Mouse (Mus musculus) bone marrow macrophage, adult 2 months (primary cell): Measurements from ENCODE around the gene Zfp628. TPM values are rescaled to one million over a fixed set of nuclear protein-coding genes. Genes with fewer than 3 reads are reported as not detected.
A peak's percentile ranks its signal among the peaks of the same experiment; 100 is the strongest.

Experiments
- H3K27ac ChIP-seq: 2 replicates; pipeline ENCODE4 v1.5.1; 2012; ENCODE audit warnings: low read depth, low read length; ENCODE audit not compliant: insufficient read depth
- H3K4me1 ChIP-seq: 2 replicates; pipeline ENCODE4 v1.6.1; 2012; ENCODE audit warnings: low read length; ENCODE audit not compliant: control insufficient read depth, insufficient read depth
- H3K4me3 ChIP-seq: 2 replicates; pipeline ENCODE4 v1.5.1; 2012; ENCODE audit warnings: mild to moderate bottlenecking, low read length, moderate library complexity; ENCODE audit not compliant: insufficient read depth
- CTCF ChIP-seq: IDR thresholded peaks from 2 replicates; pipeline ENCODE4 v1.5.1; 2012; ENCODE audit warnings: low read depth, mild to moderate bottlenecking, low read length, moderate library complexity
- POLR2A ChIP-seq: IDR thresholded peaks from 2 replicates; pipeline ENCODE4 v1.6.1; 2012; ENCODE audit warnings: mild to moderate bottlenecking, low read depth, low read length, borderline replicate concordance
- polyA plus RNA-seq: library from polyadenylated mRNA; stranded (reverse); fragments of >200 nt; gene quantifications from 2 replicates; pipeline ENCODE4 v1.2.4, GENCODE M21; 2012; ENCODE audit not compliant: missing spikeins, insufficient read depth, insufficient read length

Zfp628 gene
- polyA plus RNA-seq, 1 experiment = 8.7 TPM

DNA sequence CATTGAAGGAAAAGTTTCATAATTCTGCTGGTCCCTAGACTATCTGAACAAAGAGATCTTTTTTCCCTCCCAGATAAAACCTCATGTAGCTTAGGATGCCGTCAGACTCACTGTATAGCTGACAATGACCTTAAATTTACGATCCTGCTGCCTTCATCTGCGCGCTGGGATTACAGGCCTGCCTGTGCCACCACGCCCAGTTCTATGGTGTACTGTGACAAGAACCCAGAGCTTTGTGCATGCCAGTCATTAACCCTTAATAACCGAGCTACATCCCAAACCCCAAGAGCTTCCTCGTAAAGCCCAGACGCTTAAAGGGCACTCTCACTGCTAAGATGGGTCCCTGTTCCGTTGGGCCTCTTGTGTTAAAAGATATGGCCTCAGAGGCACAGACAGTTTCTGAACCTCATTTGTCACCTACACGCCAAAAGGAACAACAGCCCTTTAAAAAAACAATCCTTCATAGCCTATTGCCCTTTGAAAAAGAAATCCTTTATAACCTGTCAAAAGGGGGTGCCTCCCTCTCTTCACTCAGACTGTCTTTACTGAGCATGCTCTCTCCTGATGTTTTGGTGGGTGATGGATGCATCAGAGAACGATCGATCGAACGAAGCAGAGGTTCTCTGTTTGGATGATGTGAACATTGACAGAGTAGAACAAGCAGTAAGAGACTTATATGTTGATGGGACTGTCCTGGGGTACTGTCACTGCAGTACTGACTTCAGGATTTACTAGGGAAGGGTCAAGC is 826 bp downstream of the Zfp628 start:
- Histone ChIP-seq H3K4me3 (peak overlapping the region; percentile 98), H3K4me1 (peaks cover 10% of the 10 kb centered on the region), H3K27ac (peak overlapping the region; percentile 75)
- TF ChIP-seq POLR2A = no peak
- no peak for TF ChIP-seq CTCF

DNA sequence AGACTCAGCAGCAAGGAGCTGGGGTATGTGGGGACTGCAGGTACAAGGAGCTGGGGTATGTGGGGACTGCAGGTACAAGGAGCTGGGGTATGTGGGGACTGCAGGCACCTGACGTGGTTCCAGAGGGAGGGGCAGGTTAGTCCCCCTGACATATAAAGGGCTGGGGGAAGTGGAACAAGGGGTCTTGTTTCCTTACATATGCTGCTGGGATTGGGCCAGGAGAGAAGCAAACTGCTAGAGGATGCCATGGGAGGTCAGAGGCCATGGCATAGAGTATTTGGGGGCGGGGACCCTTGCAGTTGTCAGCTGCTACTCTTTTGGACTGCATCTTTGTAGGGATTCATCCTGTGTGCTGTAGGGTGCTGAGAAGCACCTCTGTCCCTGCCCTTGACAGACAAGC is 2.5 kb downstream of the Zfp628 start:
- Histone ChIP-seq H3K27ac (no peak overlapping the region), H3K4me3 (no peak overlapping the region), H3K4me1 (peaks cover 18% of the 10 kb centered on the region)
- TF ChIP-seq CTCF (no peak), POLR2A (no peak)

DNA sequence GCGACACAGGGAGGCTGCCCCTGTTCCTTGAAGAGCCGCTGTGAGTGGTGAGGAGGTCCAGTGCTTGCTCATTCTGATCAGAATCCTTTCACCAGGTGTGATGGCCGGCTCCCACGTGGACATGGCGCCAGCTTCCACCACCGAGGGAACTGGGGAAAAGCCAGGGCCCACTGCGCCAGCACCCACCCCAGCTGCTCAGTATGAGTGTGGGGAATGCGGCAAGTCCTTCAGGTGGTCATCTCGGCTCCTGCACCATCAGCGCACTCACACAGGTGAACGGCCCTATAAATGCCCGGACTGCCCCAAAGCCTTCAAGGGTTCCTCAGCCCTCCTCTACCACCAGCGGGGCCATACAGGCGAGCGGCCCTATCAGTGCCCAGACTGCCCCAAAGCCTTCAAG is 3.7 kb downstream of the Zfp628 start:
- peaks cover 20% of the 10 kb centered on the region for H3K4me1 ChIP-seq
- TF ChIP-seq POLR2A (no peak), CTCF (no peak)
- H3K4me3 ChIP-seq = no peak overlapping the region
- H3K27ac ChIP-seq = no peak overlapping the region

DNA sequence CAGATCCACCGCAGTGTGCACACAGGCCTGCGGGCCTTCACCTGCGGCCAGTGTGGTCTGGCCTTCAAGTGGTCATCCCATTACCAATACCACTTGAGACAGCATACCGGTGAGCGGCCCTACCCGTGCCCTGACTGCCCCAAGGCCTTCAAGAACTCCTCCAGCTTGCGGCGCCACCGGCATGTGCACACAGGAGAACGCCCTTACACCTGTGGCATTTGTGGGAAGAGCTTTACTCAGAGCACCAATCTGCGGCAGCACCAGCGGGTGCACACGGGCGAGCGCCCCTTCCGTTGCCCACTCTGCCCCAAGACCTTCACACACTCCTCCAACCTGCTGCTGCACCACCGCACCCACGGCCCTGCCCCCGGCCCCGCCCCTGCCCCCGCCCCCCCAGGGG is 4.1 kb downstream of the Zfp628 start:
- Histone ChIP-seq H3K4me3 (no peak overlapping the region), H3K27ac (no peak overlapping the region), H3K4me1 (peaks cover 19% of the 10 kb centered on the region)
- TF ChIP-seq POLR2A (no peak), CTCF (no peak)

DNA sequence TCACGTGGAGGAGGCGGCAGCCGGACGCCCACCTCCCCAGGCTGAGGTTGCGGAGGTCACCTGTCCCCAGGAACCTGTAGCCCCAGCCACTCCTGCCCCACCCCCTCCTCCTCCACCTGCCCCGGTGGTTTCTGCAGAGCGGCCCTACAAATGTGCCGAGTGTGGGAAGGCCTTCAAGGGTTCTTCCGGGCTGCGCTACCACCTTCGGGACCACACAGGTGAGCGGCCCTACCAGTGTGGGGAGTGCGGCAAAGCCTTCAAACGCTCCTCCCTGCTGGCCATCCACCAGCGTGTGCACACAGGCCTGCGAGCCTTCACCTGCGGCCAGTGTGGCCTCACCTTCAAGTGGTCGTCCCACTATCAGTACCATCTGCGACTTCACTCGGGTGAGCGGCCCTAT is 5.0 kb downstream of the Zfp628 start:
- Histone ChIP-seq H3K4me3 (no peak overlapping the region), H3K4me1 (peaks cover 23% of the 10 kb centered on the region), H3K27ac (no peak overlapping the region)
- TF ChIP-seq POLR2A (no peak), CTCF (no peak)

DNA sequence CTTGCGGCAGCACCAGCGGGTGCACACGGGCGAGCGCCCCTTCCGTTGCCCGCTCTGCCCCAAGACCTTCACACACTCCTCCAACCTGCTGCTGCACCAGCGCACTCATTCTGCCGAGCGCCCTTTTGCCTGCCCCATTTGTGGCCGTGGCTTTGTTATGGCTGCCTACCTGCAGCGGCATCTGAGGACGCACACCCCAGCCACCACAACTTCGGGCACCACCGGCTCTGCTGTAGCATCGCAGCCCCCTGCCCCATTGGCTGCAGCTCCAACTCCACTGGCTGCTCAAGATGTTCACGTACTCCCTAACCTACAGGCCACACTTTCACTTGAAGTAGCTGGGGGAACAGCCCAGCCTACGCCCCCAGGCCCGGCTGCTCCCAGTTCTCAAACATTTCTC is 5.5 kb downstream of the Zfp628 start:
- H3K27ac ChIP-seq = no peak overlapping the region
- no peak overlapping the region for H3K4me3 ChIP-seq
- H3K4me1 ChIP-seq = peaks cover 28% of the 10 kb centered on the region
- TF ChIP-seq POLR2A = no peak
- no peak for TF ChIP-seq CTCF

DNA sequence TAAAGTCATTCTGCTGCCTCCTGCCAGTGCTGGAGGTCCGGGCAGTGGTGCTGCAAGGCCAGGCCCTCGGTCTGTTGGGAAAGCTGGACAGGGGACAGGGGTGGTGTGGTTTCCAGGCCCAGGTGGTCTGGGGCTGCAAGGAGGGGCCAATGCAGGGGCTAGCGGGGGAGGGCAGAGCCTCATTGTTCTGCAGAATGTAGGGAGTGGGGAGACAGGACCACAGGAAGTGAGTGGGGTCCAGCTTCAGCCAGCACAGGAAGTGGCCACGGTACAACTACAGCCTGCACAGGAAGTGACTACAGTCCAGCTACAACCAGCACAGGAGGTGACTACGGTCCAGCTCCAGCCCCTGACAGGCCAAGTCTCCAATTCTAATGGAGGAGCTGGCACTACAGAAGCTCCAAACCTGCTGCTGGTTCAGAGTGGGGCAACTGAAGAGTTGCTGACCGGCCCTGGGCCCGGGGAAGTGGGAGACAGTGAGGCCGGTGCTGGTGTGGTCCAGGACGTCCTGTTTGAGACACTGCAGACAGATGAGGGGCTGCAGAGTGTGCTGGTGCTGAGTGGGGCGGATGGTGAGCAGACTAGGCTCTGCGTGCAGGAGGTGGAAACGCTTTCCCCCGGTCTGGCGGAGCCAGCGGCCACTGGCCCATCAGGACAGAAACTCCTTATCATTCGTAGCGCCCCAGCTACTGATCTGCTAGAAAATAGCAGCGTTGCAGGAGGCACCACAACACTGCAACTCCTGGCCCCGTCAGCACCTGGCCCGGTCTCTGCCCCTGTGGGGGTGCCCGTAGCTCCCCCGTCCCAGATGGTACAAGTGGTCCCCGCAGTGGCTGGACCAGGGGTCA is 6.2 kb downstream of the Zfp628 start:
- H3K4me1 ChIP-seq = peaks cover 32% of the 10 kb centered on the region
- H3K4me3 ChIP-seq = no peak overlapping the region
- TF ChIP-seq CTCF (no peak), POLR2A (no peak)
- H3K27ac ChIP-seq = 0 out of 2 replicates have a peak overlapping the region, but pooled peaks have one; percentile 30

DNA sequence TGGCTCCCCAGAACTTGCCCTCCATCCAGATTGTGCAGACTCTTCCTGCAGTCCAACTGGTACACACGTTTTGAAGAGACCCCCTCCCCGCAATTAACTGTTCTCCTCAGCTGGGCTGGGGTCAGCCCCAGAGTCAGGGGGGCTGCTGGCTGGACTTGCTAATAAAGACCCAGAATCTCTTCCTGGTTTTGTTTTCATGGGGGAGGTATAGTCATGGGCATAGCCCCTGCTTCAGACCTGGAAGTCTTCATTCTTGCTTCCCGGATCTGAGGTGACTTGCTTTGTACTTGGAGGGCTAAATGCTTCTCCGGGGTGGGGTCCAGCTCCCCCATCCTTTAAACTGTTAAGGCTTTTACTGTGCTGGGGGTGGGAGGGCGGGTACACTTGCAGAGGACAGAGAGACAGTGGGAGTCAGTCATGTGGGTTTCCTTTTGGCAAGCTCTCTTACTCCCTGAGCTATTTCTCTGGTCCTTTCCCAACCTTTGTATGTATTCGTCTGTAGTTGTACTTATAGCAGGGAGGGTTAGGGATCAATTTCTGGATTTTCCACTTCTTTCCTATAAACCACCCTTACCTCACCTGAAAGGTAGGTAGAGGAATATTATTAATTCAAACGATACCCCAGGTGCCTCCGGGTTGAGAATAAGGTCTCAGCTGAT is 6.9 kb downstream of the Zfp628 start, which contains the start of gene Nat14:
Gene Nat14 (plus strand): TSS at position 205 of the 659 bp plus-strand sequence.
- no peak for TF ChIP-seq CTCF
- no peak for TF ChIP-seq POLR2A
- Histone ChIP-seq H3K27ac (0 out of 2 replicates have a peak within 1 kb of the TSS, but pooled peaks have one; percentile 30), H3K4me1 (peaks cover 27% of the 10 kb centered on the region), H3K4me3 (no peak within 1 kb of the TSS)

DNA sequence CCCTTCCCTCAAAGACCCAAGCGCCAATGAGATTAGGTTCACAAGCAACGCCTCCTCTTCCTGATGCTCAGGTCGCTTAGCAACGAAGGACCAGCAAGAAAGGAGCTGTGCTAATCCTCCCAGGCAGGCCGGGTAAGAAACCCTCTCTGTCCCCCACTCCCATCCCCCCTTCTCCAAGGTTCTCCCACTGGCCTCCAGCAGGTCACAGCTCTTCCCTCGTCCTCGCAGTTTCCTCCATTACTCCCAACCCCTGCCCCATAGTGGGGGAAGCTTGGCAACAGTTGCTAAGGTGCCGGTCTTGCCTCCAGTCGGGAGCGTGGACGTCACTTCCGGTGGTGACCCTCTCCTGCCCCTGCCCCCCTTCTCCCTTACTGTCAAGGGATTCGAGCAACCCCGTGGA is 7.5 kb downstream of the Zfp628 start:
- Histone ChIP-seq H3K4me1 (peaks cover 27% of the 10 kb centered on the region), H3K4me3 (no peak overlapping the region), H3K27ac (no peak overlapping the region)
- TF ChIP-seq POLR2A (no peak), CTCF (no peak; the same call in 1 of the 2 replicates)
